Mouse (Mus musculus): ENCODE data around the gene Gm28729. TPM values are rescaled to one million over a fixed set of nuclear protein-coding genes. Genes with fewer than 3 reads are reported as not detected.

The Gm28729 gene
- polyA plus RNA-seq, 1 experiment from 2014 or later: not detected

DNA sequence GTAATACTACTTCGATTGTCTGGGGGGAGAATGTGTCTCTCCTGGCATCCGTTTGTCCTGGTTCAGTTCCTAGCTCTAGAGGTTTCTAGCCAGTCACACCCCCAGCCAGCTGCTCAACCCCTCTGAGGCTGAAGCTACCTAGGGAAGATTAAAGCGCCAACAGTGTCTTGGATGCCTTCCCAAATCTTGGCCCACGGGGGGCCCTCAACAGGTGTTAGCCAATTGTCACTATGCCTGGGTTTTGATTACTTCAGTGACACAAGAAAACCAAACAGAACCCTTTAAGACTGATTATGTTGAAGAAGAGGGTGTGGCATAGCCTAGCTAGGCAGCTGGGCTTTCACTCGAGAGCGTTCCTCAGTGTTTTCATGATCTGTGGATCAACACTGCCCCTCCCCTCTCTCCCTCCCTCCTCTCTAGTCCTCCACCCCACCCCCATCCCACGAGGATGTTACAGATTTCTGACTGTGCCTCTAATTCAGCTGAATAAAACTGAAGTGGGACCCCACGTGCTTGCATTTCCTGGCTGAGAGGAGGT, 86.7 kb downstream of the Gm28729 start:
- no peaks in the 10 kb centered on the region for H3K36me3 ChIP-seq (ENCODE audit: control insufficient read depth, insufficient read depth, low read length)
- peak; percentile 36; the same call in 1 of the 2 replicates for ATAC-seq (ENCODE audit: low FRiP score, low TSS enrichment)
- no peaks in the 10 kb centered on the region for H3K27me3 ChIP-seq (ENCODE audit: control insufficient read depth, insufficient read depth, low read length)
- H3K9me3 ChIP-seq (ENCODE audit: control insufficient read depth, low read length): no peaks in the 10 kb centered on the region
- peak overlapping the region; percentile 62; the same call in 1 of the 2 replicates for H3K9ac ChIP-seq (ENCODE audit: low read depth, low read length)
- peak overlapping the region; percentile 48 for H3K4me3 ChIP-seq (ENCODE audit: low read length)
- H3K27ac ChIP-seq (ENCODE audit: low read depth, low read length): peak overlapping the region; percentile 66; the same call in 1 of the 2 replicates
- H3K4me2 ChIP-seq (replicated peaks; ENCODE audit: low read depth, low read length): peak overlapping the region; percentile 78
- 5% methylated on average over 8 of the region's 8 CpGs for WGBS
- peaks cover 27% of the 10 kb centered on the region; the same call in 1 of the 2 replicates for H3K4me1 ChIP-seq (ENCODE audit: control insufficient read depth, insufficient read depth, low read length)

DNA sequence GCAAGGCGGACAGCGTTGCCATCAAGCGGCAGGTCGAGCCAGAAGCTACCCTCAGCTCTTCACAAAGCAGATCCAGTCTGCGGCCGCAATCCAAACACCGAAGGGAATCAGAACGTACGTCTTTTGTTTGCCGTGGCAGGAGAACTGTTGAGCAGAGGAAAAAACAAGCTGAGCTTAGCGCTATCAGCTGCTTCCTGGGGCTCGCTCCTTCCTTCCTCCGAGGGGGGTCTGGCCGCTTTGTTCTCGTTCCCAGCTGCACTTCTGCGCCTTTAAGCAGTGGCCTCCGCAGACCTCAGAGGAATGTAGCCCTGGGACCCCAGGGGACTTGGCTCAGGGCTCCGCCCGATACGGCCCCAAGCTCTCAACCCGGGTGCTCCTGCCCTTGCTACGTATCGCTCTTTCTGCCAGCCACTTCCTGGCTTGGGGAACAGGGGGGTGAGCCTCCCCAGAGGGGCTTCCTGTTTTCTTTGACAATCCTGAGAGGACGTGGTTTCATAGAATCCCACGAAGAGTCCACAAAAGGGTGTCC, 87.2 kb downstream of the Gm28729 start:
- H3K27ac ChIP-seq (ENCODE audit: low read depth, low read length): peak overlapping the region; percentile 66; the same call in 1 of the 2 replicates
- no peaks in the 10 kb centered on the region for H3K36me3 ChIP-seq (ENCODE audit: control insufficient read depth, insufficient read depth, low read length)
- peak; percentile 68 for ATAC-seq (ENCODE audit: low FRiP score, low TSS enrichment)
- peak overlapping the region; percentile 62 for H3K9ac ChIP-seq (ENCODE audit: low read depth, low read length)
- H3K4me2 ChIP-seq (replicated peaks; ENCODE audit: low read depth, low read length): peak overlapping the region; percentile 78
- under 1% methylated on average over 25 of the region's 25 CpGs for WGBS
- H3K4me1 ChIP-seq (ENCODE audit: control insufficient read depth, insufficient read depth, low read length): peaks cover 27% of the 10 kb centered on the region; the same call in 1 of the 2 replicates
- no peaks in the 10 kb centered on the region for H3K27me3 ChIP-seq (ENCODE audit: control insufficient read depth, insufficient read depth, low read length)
- no peaks in the 10 kb centered on the region for H3K9me3 ChIP-seq (ENCODE audit: control insufficient read depth, low read length)
- peak overlapping the region; percentile 48 for H3K4me3 ChIP-seq (ENCODE audit: low read length)

DNA sequence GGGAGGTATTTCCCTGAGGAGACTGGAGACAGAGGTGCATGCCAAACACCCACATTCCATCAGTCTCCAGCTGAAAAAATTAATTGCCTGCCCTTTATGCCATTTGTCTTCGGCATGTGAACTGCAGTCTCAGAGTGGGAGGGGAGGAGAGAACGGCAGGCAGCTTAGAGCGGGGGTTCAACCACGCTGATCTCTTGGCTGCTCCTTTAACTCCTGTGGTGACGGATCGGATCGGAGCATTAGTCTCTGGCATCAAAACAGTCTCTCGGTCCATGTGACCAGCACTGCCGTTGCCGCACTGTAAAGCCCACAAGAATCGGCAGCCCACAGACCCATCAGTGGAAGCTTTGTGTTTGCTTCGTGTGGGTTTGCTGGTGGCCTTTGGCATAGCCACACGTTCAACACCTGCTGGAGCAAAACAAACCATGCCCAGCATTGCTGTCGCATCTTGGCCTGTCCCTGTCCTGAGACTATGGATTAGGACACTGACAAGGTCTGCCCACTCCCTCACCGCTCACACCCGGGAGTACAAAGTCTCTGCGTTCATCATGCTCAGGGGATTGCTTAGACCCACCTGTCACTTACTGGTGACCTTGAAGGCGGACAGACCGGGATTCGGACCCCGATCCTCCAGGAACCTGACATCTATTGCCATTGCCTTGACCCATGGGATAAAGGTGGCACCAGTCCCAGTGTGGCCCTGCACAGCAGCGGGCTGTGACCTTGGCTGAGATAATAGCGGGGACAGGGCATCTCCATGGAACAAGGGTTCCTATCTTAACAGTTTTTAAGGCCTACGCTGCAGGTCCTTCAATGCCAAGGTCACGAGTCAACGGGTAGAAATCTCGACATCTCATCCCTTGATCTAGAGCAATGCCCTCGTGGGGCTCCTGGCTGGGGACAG, 87.9 kb downstream of the Gm28729 start:
- ATAC-seq (ENCODE audit: low FRiP score, low TSS enrichment): peak; percentile 17; the same call in 1 of the 2 replicates
- Histone ChIP-seq H3K4me1 (ENCODE audit: control insufficient read depth, insufficient read depth, low read length) (peaks cover 27% of the 10 kb centered on the region; the same call in 1 of the 2 replicates), H3K36me3 (ENCODE audit: control insufficient read depth, insufficient read depth, low read length) (no peaks in the 10 kb centered on the region), H3K27me3 (ENCODE audit: control insufficient read depth, insufficient read depth, low read length) (no peaks in the 10 kb centered on the region), H3K9me3 (ENCODE audit: control insufficient read depth, low read length) (no peaks in the 10 kb centered on the region), H3K4me3 (ENCODE audit: low read length) (peak overlapping the region; percentile 48), H3K9ac (ENCODE audit: low read depth, low read length) (peak overlapping the region; percentile 62), H3K4me2 (replicated peaks; ENCODE audit: low read depth, low read length) (peak overlapping the region; percentile 78), H3K27ac (ENCODE audit: low read depth, low read length) (peak overlapping the region; percentile 66; the same call in 1 of the 2 replicates)
- 15% methylated on average over 28 of the region's 28 CpGs for WGBS

Other genes with a start within 250 kb of the Gm28729 start
- gene Atp1b3, start 160.8 kb downstream of the Gm28729 start, polyA plus RNA-seq (2014; fragmentation: Nextera tagmentation; extraction: Ambion mirVana): 126 and 179 TPM in 2 replicates
- 265 and 292 TPM in 2 replicates for gene Rnf7, start 46.6 kb downstream of the Gm28729 start, polyA plus RNA-seq (2014; fragmentation: Nextera tagmentation; extraction: Ambion mirVana)
- gene Rasa2, start 106.4 kb upstream of the Gm28729 start, polyA plus RNA-seq (2014; fragmentation: Nextera tagmentation; extraction: Ambion mirVana): 14.5 and 18.9 TPM in 2 replicates
- gene Zbtb38, start 227.6 kb upstream of the Gm28729 start, polyA plus RNA-seq (2014; fragmentation: Nextera tagmentation; extraction: Ambion mirVana): 15.6 and 20.5 TPM in 2 replicates

Measured in kidney, embryonic 14.5 days (tissue).